Mouse (Mus musculus): ENCODE measurements at regions not wholly inside any gene's neighbourhood (a gene's known extent, or its start where the extent isn't known, plus 50 kb on each side); places are given as distances from the start of the nearest gene placed in this dataset.

DNA sequence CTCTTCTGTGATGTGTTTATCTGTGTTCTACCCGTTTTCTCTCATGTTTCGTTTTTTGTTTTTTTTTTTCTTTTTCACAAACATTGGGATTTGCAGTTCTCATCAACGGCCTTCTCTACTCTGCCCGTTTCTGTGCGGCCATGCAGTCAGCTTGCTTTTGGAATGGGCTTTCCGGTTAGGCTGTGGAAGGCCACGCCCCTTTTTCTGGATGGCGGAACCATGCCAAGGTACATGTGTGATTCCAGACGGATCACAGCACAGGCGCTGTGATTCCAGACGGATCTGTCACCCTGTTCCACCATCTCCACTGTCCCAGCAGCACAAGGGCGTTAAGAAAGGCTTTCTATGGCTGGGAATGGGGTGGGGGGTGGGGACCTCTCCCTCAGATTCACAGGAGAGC, 201.6 kb upstream of the Hs6st1 start:
- H3K36me3 ChIP-seq (ENCODE audit: control insufficient read depth in 1 of 2, insufficient read depth in 2 of 2, low read length in 2 of 2), result peaks cover 0 to 51% of the 10 kb centered on the region in 2 experiments; a peak in 2 of 4 replicates
- peak overlapping the region; percentile 94 for H3K27ac ChIP-seq (ENCODE audit: control insufficient read depth, low read depth, low read length)
- H3K9me3 ChIP-seq (replicated peaks; ENCODE audit: insufficient read depth, low read length), result no peaks in the 10 kb centered on the region
- no peak for TF ChIP-seq MYC (IDR thresholded peaks at IDR 0.05; ENCODE audit: low read depth, low read length)
- TF ChIP-seq POLR2AphosphoS5 (IDR thresholded peaks at IDR 0.05; ENCODE audit: borderline replicate concordance, low read depth, low read length), result no peak
- no peak for TF ChIP-seq SMC3 (IDR thresholded peaks at IDR 0.05; ENCODE audit: low read depth, low read length)
- peak; percentile 24; the same call in 1 of the 2 replicates for TF ChIP-seq ELF1 (IDR thresholded peaks at IDR 0.05; ENCODE audit: low read depth, low read length)
- no peak for TF ChIP-seq E2F4 (IDR thresholded peaks at IDR 0.05; ENCODE audit: borderline replicate concordance, low read depth, low read length)
- no peak for TF ChIP-seq ZKSCAN1 (IDR thresholded peaks at IDR 0.05; ENCODE audit: low read depth, low read length)
- 0 out of 2 replicates have a peak, but pooled peaks have one; percentile 38 for TF ChIP-seq MXI1 (IDR thresholded peaks at IDR 0.05; ENCODE audit: low read depth, low read length)
- TF ChIP-seq HCFC1 (IDR thresholded peaks at IDR 0.05; ENCODE audit: low read depth, low read length), result no peak
- TF ChIP-seq CHD2 (IDR thresholded peaks at IDR 0.05; ENCODE audit: low read length), result no peak
- TF ChIP-seq USF2 (IDR thresholded peaks at IDR 0.05; ENCODE audit: borderline replicate concordance in 1 of 2, insufficient read depth in 1 of 2, low read depth in 1 of 2, low read length in 2 of 2), result no peak
- 0 out of 2 replicates have a peak, but pooled peaks have one; percentile 21 for TF ChIP-seq ETS1 (IDR thresholded peaks at IDR 0.05; ENCODE audit: low read depth, low read length)
- TF ChIP-seq POLR2A (IDR thresholded peaks at IDR 0.05; ENCODE audit: control insufficient read depth in 1 of 2, insufficient read depth in 1 of 2, low read depth in 1 of 2, low read length in 2 of 2, poor library complexity in 1 of 2), result 0 out of 4 replicates have a peak, but pooled peaks of 1 of the 2 experiments have one; percentile 1
- TF ChIP-seq GABPA (IDR thresholded peaks at IDR 0.05; ENCODE audit: low read depth, low read length), result no peak
- no peak for TF ChIP-seq MAFK (IDR thresholded peaks at IDR 0.05; ENCODE audit: borderline replicate concordance, low read depth, low read length)
- TF ChIP-seq TAL1 (IDR thresholded peaks at IDR 0.05; ENCODE audit: low read length), result no peak
- TF ChIP-seq GATA1 (IDR thresholded peaks at IDR 0.05; ENCODE audit: low read depth, low read length), result no peak
- no peak for TF ChIP-seq ZC3H11A (IDR thresholded peaks at IDR 0.05; ENCODE audit: low read depth, low read length)
- TF ChIP-seq RCOR1 (IDR thresholded peaks at IDR 0.05; ENCODE audit: low read depth, low read length), result no peak
- TF ChIP-seq CTCF (IDR thresholded peaks at IDR 0.05 in 2 of 3, conservative IDR thresholded peaks at IDR 0.05 in 1 of 3; ENCODE audit: control insufficient read depth in 1 of 3, insufficient read depth in 1 of 3, low read depth in 2 of 3, low read length in 3 of 3, poor library complexity in 1 of 3, severe bottlenecking in 1 of 3), result no peak
- no peak for TF ChIP-seq USF1 (IDR thresholded peaks at IDR 0.05; ENCODE audit: low read depth, low read length)
- no peak for TF ChIP-seq MYB (IDR thresholded peaks at IDR 0.05; ENCODE audit: low read depth, low read length)
- TF ChIP-seq ZMIZ1 (IDR thresholded peaks at IDR 0.05; ENCODE audit: low read depth, low read length), result peak; percentile 45; the same call in 1 of the 2 replicates
- 0 out of 4 replicates have a peak, but pooled peaks of 1 of the 2 experiments have one; percentile 17 for TF ChIP-seq EP300 (IDR thresholded peaks at IDR 0.05; ENCODE audit: low read depth in 1 of 2, low read length in 2 of 2)
- no peak for TF ChIP-seq POLR2AphosphoS2 (IDR thresholded peaks at IDR 0.05; ENCODE audit: low read length)
- TF ChIP-seq MEF2A (IDR thresholded peaks at IDR 0.05; ENCODE audit: extremely low read depth, insufficient replicate concordance, low read depth, low read length, poor library complexity, severe bottlenecking), result no peak
- TF ChIP-seq SIN3A (IDR thresholded peaks at IDR 0.05; ENCODE audit: low read length), result no peak
- TF ChIP-seq JUND (IDR thresholded peaks at IDR 0.05; ENCODE audit: low read depth, low read length), result no peak
- TF ChIP-seq BHLHE40 (IDR thresholded peaks at IDR 0.05; ENCODE audit: borderline replicate concordance, low read depth, low read length), result no peak
- TF ChIP-seq MAX (IDR thresholded peaks at IDR 0.05; ENCODE audit: low read length), result 0 out of 2 replicates have a peak, but pooled peaks have one; percentile 30
- TF ChIP-seq ZNF384 (IDR thresholded peaks at IDR 0.05; ENCODE audit: low read depth, low read length), result 0 out of 2 replicates have a peak, but pooled peaks have one; percentile 25
- no peak for TF ChIP-seq TCF12 (IDR thresholded peaks at IDR 0.05; ENCODE audit: low read depth, low read length)
- H3K4me3 ChIP-seq (ENCODE audit: control insufficient read depth in 1 of 2, insufficient read depth in 1 of 2, low read depth in 2 of 2, low read length in 2 of 2), result peak overlapping the region; percentile 51 to 55
- peak overlapping the region; percentile 72 for H3K9ac ChIP-seq (ENCODE audit: control insufficient read depth, low read depth, low read length, poor library complexity, severe bottlenecking)
- peaks cover 11 to 53% of the 10 kb centered on the region in 2 experiments for H3K4me1 ChIP-seq (ENCODE audit: control insufficient read depth in 1 of 2, insufficient read depth in 2 of 2, low read length in 2 of 2)
- peak; percentile 65 for DNase-seq (ENCODE audit: low read depth, low spot score)
- H3K27me3 ChIP-seq (ENCODE audit: control insufficient read depth in 1 of 2, insufficient read depth in 2 of 2, low read length in 2 of 2), result no peaks in the 10 kb centered on the region
- peaks cover 29% of the 10 kb centered on the region for H3K79me2 ChIP-seq (ENCODE audit: control insufficient read depth, insufficient read depth, low read length, poor library complexity)
